Mouse (Mus musculus) midbrain, postnatal 0 days (tissue): ENCODE results near the gene Ankfy1. TPM values are rescaled to one million over a fixed set of nuclear protein-coding genes. Genes with fewer than 3 reads are reported as not detected.

ENCODE experiments used
- ATAC-seq: fragments of 200-750 bp; cut with Nextera tagmentation; 2 replicates; pipeline ENCODE4 v1.8.0; 2017; ENCODE audit warnings: moderate number of reproducible peaks, mild to moderate bottlenecking, moderate TSS enrichment, moderate library complexity; ENCODE audit not compliant: low FRiP score
- DNase-seq: peaks from one replicate; pipeline ENCODE4 v3.0.0-alpha.2; 2015; ENCODE audit warnings: low spot score
- H3K27ac ChIP-seq: fragments of 300-500 bp; sonication (generic); 2 replicates; pipeline ENCODE4 v1.5.1; 2014; ENCODE audit warnings: low read depth, mild to moderate bottlenecking, low read length, mixed read lengths
- H3K27me3 ChIP-seq: fragments of 300-500 bp; sonication (generic); 2 replicates; pipeline ENCODE4 v1.6.1; 2014; ENCODE audit warnings: low read length, control low read depth, mixed read lengths; ENCODE audit not compliant: insufficient read depth
- H3K36me3 ChIP-seq: fragments of 300-500 bp; sonication (generic); 2 replicates; pipeline ENCODE4 v1.6.1; 2014; ENCODE audit warnings: low read length, control low read depth, mixed read lengths; ENCODE audit not compliant: insufficient read depth
- H3K4me1 ChIP-seq: fragments of 300-500 bp; sonication (generic); 2 replicates; pipeline ENCODE4 v1.6.1; 2014; ENCODE audit warnings: mild to moderate bottlenecking, control low read depth, antibody characterized with exemption, low read length, mixed read lengths; ENCODE audit not compliant: insufficient read depth
- H3K4me2 ChIP-seq: fragments of 300-500 bp; sonication (generic); 2 replicates; pipeline ENCODE4 v1.6.1; 2014; ENCODE audit warnings: low read depth, mild to moderate bottlenecking, low read length, mixed read lengths; ENCODE audit not compliant: poor library complexity, severe bottlenecking
- H3K4me3 ChIP-seq: fragments of 300-500 bp; sonication (generic); 2 replicates; pipeline ENCODE4 v1.5.1; 2014; ENCODE audit warnings: low read depth, mild to moderate bottlenecking, low read length, moderate library complexity
- H3K9ac ChIP-seq: fragments of 300-500 bp; sonication (generic); replicated peaks from 2 replicates; pipeline ENCODE4 v1.6.1; 2014; ENCODE audit warnings: mild to moderate bottlenecking, low read length, moderate library complexity, mixed read lengths; ENCODE audit not compliant: poor library complexity, severe bottlenecking
- H3K9me3 ChIP-seq: fragments of 300-500 bp; sonication (generic); 2 replicates; pipeline ENCODE4 v1.6.1; 2016; ENCODE audit warnings: low read length, control low read depth
- CTCF ChIP-seq: IDR thresholded peaks from 2 replicates; pipeline ENCODE4 v1.5.1; 2016; ENCODE audit warnings: antibody characterized with exemption, mild to moderate bottlenecking
- WGBS: fragments of 180-500 bp; shearing (Covaris S2); extraction: QIAGEN DNeasy Blood & Tissue Kit; methylation state at CpG from one replicate; pipeline ENCODE4 v1.1.7; 2014; 5-methylcytosine and 5-hydroxymethylcytosine counted together
- polyA plus RNA-seq: library from polyadenylated mRNA; unstranded; fragments of >200 nt; fragmentation: Nextera tagmentation; extraction: Ambion mirVana; gene quantifications from 2 replicates; pipeline ENCODE4 v1.2.1, GENCODE M21; 2015
- total RNA-seq: library from RNA; depleted of rRNA; stranded (reverse); fragments of >200 nt; gene quantifications from 2 replicates; pipeline ENCODE4 v1.2.3, GENCODE M21; 2014

Gene Ankfy1
- total and polyA plus RNA-seq, 2 experiments from 2014 or later, result 19.6 to 48.1 TPM

DNA sequence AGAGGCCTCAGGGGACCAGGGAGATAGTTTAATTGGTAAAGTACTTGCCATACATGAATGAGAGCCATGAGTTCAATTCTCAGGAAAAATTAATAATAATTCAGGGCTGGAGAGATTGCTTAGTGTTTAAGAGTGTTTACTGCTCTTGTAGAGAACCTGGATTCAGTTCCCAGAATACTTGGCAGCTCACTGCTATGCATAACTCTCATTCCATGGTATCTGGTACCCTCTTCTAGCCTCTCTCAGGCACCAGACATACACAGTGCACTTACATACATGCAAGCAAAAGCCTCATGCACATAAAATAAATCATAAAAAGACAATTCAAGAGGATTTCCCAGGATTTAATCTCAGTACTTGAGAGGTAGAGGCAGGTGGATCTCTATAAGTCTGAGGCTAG lies 114.8 kb downstream of the Ankfy1 start:
- Histone ChIP-seq H3K27me3 (no peaks in the 10 kb centered on the region), H3K27ac (no peak overlapping the region), H3K36me3 (peaks cover 3% of the 10 kb centered on the region; the same call in 1 of the 2 replicates), H3K9ac (no peak overlapping the region), H3K4me2 (no peak overlapping the region), H3K9me3 (no peaks in the 10 kb centered on the region), H3K4me3 (no peak overlapping the region), H3K4me1 (no peaks in the 10 kb centered on the region)
- ATAC-seq (no peak), DNase-seq (no peak)
- no peak for TF ChIP-seq CTCF

DNA sequence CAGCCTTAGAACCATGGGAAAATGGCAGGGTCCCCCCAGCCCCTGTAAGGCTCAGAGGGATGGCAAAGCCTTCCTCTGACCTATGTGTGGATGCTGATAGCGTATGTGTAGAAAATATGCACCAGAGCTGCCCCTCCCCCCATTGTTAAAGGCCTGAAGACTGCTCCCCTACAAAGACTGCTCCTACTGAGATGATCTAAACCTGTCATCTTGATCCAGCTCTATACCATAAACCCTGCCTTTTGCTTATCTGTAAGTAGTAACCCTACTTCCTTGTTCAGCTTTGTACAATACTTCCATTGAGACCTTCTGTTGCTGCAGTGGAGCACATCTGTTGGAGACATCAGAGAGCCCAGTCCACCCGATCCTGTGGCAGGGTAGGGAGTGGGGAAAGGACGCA lies 115.4 kb downstream of the Ankfy1 start:
- Histone ChIP-seq H3K27me3 (no peaks in the 10 kb centered on the region), H3K4me3 (no peak overlapping the region), H3K4me1 (no peaks in the 10 kb centered on the region), H3K36me3 (no peaks in the 10 kb centered on the region), H3K9me3 (no peaks in the 10 kb centered on the region), H3K27ac (no peak overlapping the region), H3K4me2 (no peak overlapping the region), H3K9ac (no peak overlapping the region)
- TF ChIP-seq CTCF, result no peak
- DNase-seq (no peak), ATAC-seq (no peak)
- 90% methylated on average over 3 of the region's 3 CpGs for WGBS

DNA sequence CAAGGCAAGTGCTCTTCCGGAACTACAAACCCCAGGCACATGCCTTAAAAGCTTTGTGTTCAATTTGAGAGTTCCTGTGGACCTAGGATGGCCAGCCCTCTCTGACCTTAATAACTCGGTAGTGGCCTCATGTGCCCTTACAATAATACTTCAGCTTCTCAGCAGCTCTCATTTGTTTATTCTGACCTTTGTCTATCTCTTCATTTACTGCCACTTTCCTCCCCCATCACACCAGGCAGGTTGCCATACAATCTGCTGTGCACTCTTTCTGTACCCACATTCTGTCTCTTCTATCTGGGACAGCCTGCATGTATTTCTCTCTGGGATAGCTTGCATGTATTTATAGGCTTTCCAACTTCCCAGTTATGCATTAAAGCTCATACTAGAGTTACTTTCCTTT lies 116.8 kb downstream of the Ankfy1 start:
- no peak overlapping the region for H3K9ac ChIP-seq
- no peak for DNase-seq
- WGBS, result 65% methylated on average over 2 of the region's 2 CpGs
- no peaks in the 10 kb centered on the region for H3K36me3 ChIP-seq
- H3K27me3 ChIP-seq, result no peaks in the 10 kb centered on the region
- ATAC-seq, result no peak
- no peaks in the 10 kb centered on the region for H3K9me3 ChIP-seq
- H3K4me3 ChIP-seq, result no peak overlapping the region
- TF ChIP-seq CTCF, result no peak
- H3K27ac ChIP-seq, result no peak overlapping the region
- H3K4me1 ChIP-seq, result no peaks in the 10 kb centered on the region
- H3K4me2 ChIP-seq, result no peak overlapping the region

DNA sequence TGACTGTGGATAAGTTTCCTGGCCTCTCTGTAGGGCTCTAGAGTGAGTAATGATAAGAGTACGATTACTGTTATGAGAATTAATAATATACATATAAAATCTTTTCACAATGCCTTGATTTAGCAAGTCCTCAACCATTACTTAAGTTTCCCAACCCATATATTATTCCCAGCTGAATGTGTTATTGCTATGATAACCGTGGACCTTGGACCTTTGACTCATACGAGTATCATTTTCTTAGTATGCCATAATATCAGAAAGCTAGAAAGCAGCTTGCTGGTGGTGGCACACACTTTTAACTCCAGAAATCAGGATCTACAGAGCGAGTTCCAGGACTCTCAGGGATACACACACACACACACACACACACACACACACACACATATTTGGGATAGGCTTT lies 118.2 kb downstream of the Ankfy1 start:
- H3K4me2 ChIP-seq, result no peak overlapping the region
- no peak for ATAC-seq
- no peak for TF ChIP-seq CTCF

DNA sequence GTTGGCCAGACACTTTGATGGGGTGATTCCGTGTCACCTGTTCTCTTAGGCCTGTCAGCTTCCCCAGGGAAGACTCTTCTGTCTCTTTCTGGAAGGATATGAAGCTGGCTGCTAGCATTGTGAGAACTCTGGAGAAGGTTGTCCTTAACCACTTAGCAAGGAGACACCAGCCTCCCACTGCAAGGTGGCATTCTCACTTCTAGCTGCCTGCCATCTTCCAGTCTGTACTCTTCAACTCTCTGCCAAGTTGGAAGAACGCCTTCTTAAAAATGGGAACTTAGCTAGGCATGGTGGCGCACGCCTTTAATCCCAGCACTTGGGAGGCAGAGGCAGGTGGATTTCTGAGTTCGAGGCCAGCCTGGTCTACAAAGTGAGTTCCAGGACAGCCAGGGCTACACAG lies 123.9 kb downstream of the Ankfy1 start:
- DNase-seq (no peak), ATAC-seq (no peak)
- Histone ChIP-seq H3K27me3 (no peaks in the 10 kb centered on the region), H3K9me3 (no peaks in the 10 kb centered on the region), H3K4me3 (no peak overlapping the region), H3K9ac (no peak overlapping the region), H3K4me1 (no peaks in the 10 kb centered on the region), H3K27ac (no peak overlapping the region), H3K4me2 (no peak overlapping the region), H3K36me3 (peaks cover 5% of the 10 kb centered on the region; the same call in 1 of the 2 replicates)
- WGBS, result 96% methylated on average over 5 of the region's 5 CpGs
- no peak for TF ChIP-seq CTCF

More for the DNA sequence above, 118.2 kb downstream of the Ankfy1 start:
- no peak for DNase-seq
- no peak overlapping the region for H3K27ac ChIP-seq
- H3K4me3 ChIP-seq, result no peak overlapping the region
- no peaks in the 10 kb centered on the region for H3K27me3 ChIP-seq
- no peaks in the 10 kb centered on the region for H3K9me3 ChIP-seq
- 87% methylated on average over 4 of the region's 4 CpGs for WGBS
- H3K9ac ChIP-seq, result no peak overlapping the region
- H3K4me1 ChIP-seq, result no peaks in the 10 kb centered on the region
- H3K36me3 ChIP-seq, result no peaks in the 10 kb centered on the region

DNA sequence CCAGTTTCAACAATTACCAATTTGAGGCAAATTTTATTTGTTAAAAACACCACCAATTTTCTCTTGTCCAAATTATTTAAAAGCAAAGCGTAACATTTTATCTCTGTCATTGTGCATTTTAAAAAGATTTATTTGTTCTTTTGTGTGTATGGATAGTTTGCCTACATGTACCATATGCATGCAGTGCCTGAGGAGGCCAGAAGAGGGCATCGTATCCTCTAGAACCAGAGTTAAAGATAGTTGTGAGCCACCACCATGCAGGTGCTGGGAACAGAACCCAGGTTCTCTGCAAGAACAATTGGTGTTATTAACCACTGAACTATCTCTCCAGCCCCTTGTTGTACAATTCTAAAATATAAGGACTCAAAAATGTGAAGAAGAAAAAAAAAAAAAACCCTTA lies 124.4 kb downstream of the Ankfy1 start:
- TF ChIP-seq CTCF, result peak; percentile 22
- Histone ChIP-seq H3K4me3 (no peak overlapping the region), H3K27ac (no peak overlapping the region), H3K4me2 (no peak overlapping the region), H3K9me3 (no peaks in the 10 kb centered on the region), H3K27me3 (no peaks in the 10 kb centered on the region), H3K4me1 (no peaks in the 10 kb centered on the region), H3K9ac (no peak overlapping the region), H3K36me3 (peaks cover 9% of the 10 kb centered on the region)
- no peak for ATAC-seq
- 93% methylated on average over 2 of the region's 2 CpGs for WGBS
- DNase-seq, result no peak
